Mouse (Mus musculus): ENCODE data around the gene Snrnp48. TPM values are rescaled to one million over a fixed set of nuclear protein-coding genes. Genes with fewer than 3 reads are reported as not detected.

Gene Snrnp48
- polyA plus RNA-seq, 1 experiment from 2014 or later, result 24.8 TPM

GRCm38 (mm10) chr13:38230177-38230821 is 25.6 kb downstream of the Snrnp48 start:
- 45% methylated on average over 9 of the region's 9 CpGs for WGBS
- Histone ChIP-seq H3K36me3 (ENCODE audit: control insufficient read depth, insufficient read depth, low read length) (peaks cover 35% of the 10 kb centered on the region), H3K4me3 (ENCODE audit: control insufficient read depth in 1 of 2, insufficient read depth in 1 of 2, low read depth in 1 of 2, low read length in 2 of 2) (no peak overlapping the region), H3K27ac (replicated peaks in 1 of 2; ENCODE audit: control insufficient read depth in 1 of 2, insufficient read depth in 1 of 2, low read depth in 2 of 2, low read length in 2 of 2) (no peak overlapping the region; a peak in 1 of 4 replicates), H3K4me2 (ENCODE audit: low read length) (no peak overlapping the region), H3K9ac (ENCODE audit: low read length) (no peak overlapping the region), H3K27me3 (ENCODE audit: control insufficient read depth, insufficient read depth, low read length) (no peaks in the 10 kb centered on the region), H3K4me1 (ENCODE audit: control insufficient read depth in 2 of 2, insufficient read depth in 2 of 2, low read length in 2 of 2) (no peaks in the 10 kb centered on the region), H3K9me3 (ENCODE audit: control insufficient read depth, low read length) (no peaks in the 10 kb centered on the region)
- ATAC-seq (ENCODE audit: insufficient number of reproducible peaks, insufficient read depth, low FRiP score, low read depth), result no peak

- no peaks in the 10 kb centered on the region for H3K4me1 ChIP-seq (ENCODE audit: control insufficient read depth in 2 of 2, insufficient read depth in 2 of 2, low read length in 2 of 2)
- ATAC-seq (ENCODE audit: insufficient number of reproducible peaks, insufficient read depth, low FRiP score, low read depth), result no peak
- H3K9ac ChIP-seq (ENCODE audit: low read length), result no peak overlapping the region
- H3K36me3 ChIP-seq (ENCODE audit: control insufficient read depth, insufficient read depth, low read length), result peaks cover 19% of the 10 kb centered on the region
- H3K27ac ChIP-seq (replicated peaks in 1 of 2; ENCODE audit: control insufficient read depth in 1 of 2, insufficient read depth in 1 of 2, low read depth in 2 of 2, low read length in 2 of 2), result no peak overlapping the region
- no peak overlapping the region for H3K4me3 ChIP-seq (ENCODE audit: control insufficient read depth in 1 of 2, insufficient read depth in 1 of 2, low read depth in 1 of 2, low read length in 2 of 2)
- H3K4me2 ChIP-seq (ENCODE audit: low read length), result no peak overlapping the region
- WGBS, result 84% methylated on average over 4 of the region's 4 CpGs
- 0 out of 2 replicates have a peak, but pooled peaks cover 4% of the 10 kb centered on the region for H3K9me3 ChIP-seq (ENCODE audit: control insufficient read depth, low read length)
- no peaks in the 10 kb centered on the region for H3K27me3 ChIP-seq (ENCODE audit: control insufficient read depth, insufficient read depth, low read length)
These were observed 27.7 kb downstream of the Snrnp48 start for GRCm38 (mm10) chr13:38232411-38232810.

- Histone ChIP-seq H3K4me3 (ENCODE audit: control insufficient read depth in 1 of 2, insufficient read depth in 1 of 2, low read depth in 1 of 2, low read length in 2 of 2) (no peak overlapping the region), H3K9ac (ENCODE audit: low read length) (no peak overlapping the region), H3K4me2 (ENCODE audit: low read length) (no peak overlapping the region), H3K27me3 (ENCODE audit: control insufficient read depth, insufficient read depth, low read length) (no peaks in the 10 kb centered on the region), H3K9me3 (ENCODE audit: control insufficient read depth, low read length) (0 out of 2 replicates have a peak, but pooled peaks cover 4% of the 10 kb centered on the region), H3K4me1 (ENCODE audit: control insufficient read depth in 2 of 2, insufficient read depth in 2 of 2, low read length in 2 of 2) (no peaks in the 10 kb centered on the region), H3K36me3 (ENCODE audit: control insufficient read depth, insufficient read depth, low read length) (peaks cover 13% of the 10 kb centered on the region), H3K27ac (replicated peaks in 1 of 2; ENCODE audit: control insufficient read depth in 1 of 2, insufficient read depth in 1 of 2, low read depth in 2 of 2, low read length in 2 of 2) (no peak overlapping the region)
- ATAC-seq (ENCODE audit: insufficient number of reproducible peaks, insufficient read depth, low FRiP score, low read depth), result no peak
- WGBS, result 68% methylated on average over 3 of the region's 3 CpGs
These were observed 28.3 kb downstream of the Snrnp48 start for GRCm38 (mm10) chr13:38232856-38233625.

GRCm38 (mm10) chr13:38234651-38235050 is 29.9 kb downstream of the Snrnp48 start:
- H3K9me3 ChIP-seq (ENCODE audit: control insufficient read depth, low read length), result 0 out of 2 replicates have a peak, but pooled peaks cover 4% of the 10 kb centered on the region
- H3K4me1 ChIP-seq (ENCODE audit: control insufficient read depth in 2 of 2, insufficient read depth in 2 of 2, low read length in 2 of 2), result no peaks in the 10 kb centered on the region
- H3K4me3 ChIP-seq (ENCODE audit: control insufficient read depth in 1 of 2, insufficient read depth in 1 of 2, low read depth in 1 of 2, low read length in 2 of 2), result no peak overlapping the region
- H3K36me3 ChIP-seq (ENCODE audit: control insufficient read depth, insufficient read depth, low read length), result no peaks in the 10 kb centered on the region
- WGBS, result 73% methylated on average over 5 of the region's 5 CpGs
- no peak overlapping the region for H3K4me2 ChIP-seq (ENCODE audit: low read length)
- no peak overlapping the region for H3K9ac ChIP-seq (ENCODE audit: low read length)
- no peak for ATAC-seq (ENCODE audit: insufficient number of reproducible peaks, insufficient read depth, low FRiP score, low read depth)
- no peaks in the 10 kb centered on the region for H3K27me3 ChIP-seq (ENCODE audit: control insufficient read depth, insufficient read depth, low read length)
- H3K27ac ChIP-seq (replicated peaks in 1 of 2; ENCODE audit: control insufficient read depth in 1 of 2, insufficient read depth in 1 of 2, low read depth in 2 of 2, low read length in 2 of 2), result no peak overlapping the region

GRCm38 (mm10) chr13:38235370-38235769 is 30.6 kb downstream of the Snrnp48 start:
- no peak overlapping the region for H3K9ac ChIP-seq (ENCODE audit: low read length)
- H3K4me1 ChIP-seq (ENCODE audit: control insufficient read depth in 2 of 2, insufficient read depth in 2 of 2, low read length in 2 of 2), result no peaks in the 10 kb centered on the region
- H3K4me2 ChIP-seq (ENCODE audit: low read length), result no peak overlapping the region
- no peaks in the 10 kb centered on the region for H3K36me3 ChIP-seq (ENCODE audit: control insufficient read depth, insufficient read depth, low read length)
- H3K4me3 ChIP-seq (ENCODE audit: control insufficient read depth in 1 of 2, insufficient read depth in 1 of 2, low read depth in 1 of 2, low read length in 2 of 2), result no peak overlapping the region
- no peaks in the 10 kb centered on the region for H3K27me3 ChIP-seq (ENCODE audit: control insufficient read depth, insufficient read depth, low read length)
- no peak overlapping the region for H3K27ac ChIP-seq (replicated peaks in 1 of 2; ENCODE audit: control insufficient read depth in 1 of 2, insufficient read depth in 1 of 2, low read depth in 2 of 2, low read length in 2 of 2)
- WGBS, result 66% methylated on average over 3 of the region's 3 CpGs
- 0 out of 2 replicates have a peak, but pooled peaks cover 4% of the 10 kb centered on the region for H3K9me3 ChIP-seq (ENCODE audit: control insufficient read depth, low read length)
- no peak for ATAC-seq (ENCODE audit: insufficient number of reproducible peaks, insufficient read depth, low FRiP score, low read depth)

GRCm38 (mm10) chr13:38248151-38248550 is 43.4 kb downstream of the Snrnp48 start:
- Histone ChIP-seq H3K36me3 (ENCODE audit: control insufficient read depth, insufficient read depth, low read length) (no peaks in the 10 kb centered on the region), H3K4me3 (ENCODE audit: control insufficient read depth in 1 of 2, insufficient read depth in 1 of 2, low read depth in 1 of 2, low read length in 2 of 2) (no peak overlapping the region), H3K9ac (ENCODE audit: low read length) (no peak overlapping the region), H3K4me2 (ENCODE audit: low read length) (no peak overlapping the region), H3K9me3 (ENCODE audit: control insufficient read depth, low read length) (no peaks in the 10 kb centered on the region), H3K27ac (replicated peaks in 1 of 2; ENCODE audit: control insufficient read depth in 1 of 2, insufficient read depth in 1 of 2, low read depth in 2 of 2, low read length in 2 of 2) (no peak overlapping the region), H3K4me1 (ENCODE audit: control insufficient read depth in 2 of 2, insufficient read depth in 2 of 2, low read length in 2 of 2) (peaks cover 9 to 10% of the 10 kb centered on the region in 2 experiments; a peak in 3 of 4 replicates), H3K27me3 (ENCODE audit: control insufficient read depth, insufficient read depth, low read length) (no peaks in the 10 kb centered on the region)
- WGBS, result 85% methylated on average over 5 of the region's 5 CpGs
- ATAC-seq (ENCODE audit: insufficient number of reproducible peaks, insufficient read depth, low FRiP score, low read depth), result no peak

- H3K4me1 ChIP-seq (ENCODE audit: control insufficient read depth in 2 of 2, insufficient read depth in 2 of 2, low read length in 2 of 2), result peaks cover 16 to 22% of the 10 kb centered on the region in 2 experiments
- 29% methylated on average over 3 of the region's 3 CpGs for WGBS
- H3K27ac ChIP-seq (replicated peaks in 1 of 2; ENCODE audit: control insufficient read depth in 1 of 2, insufficient read depth in 1 of 2, low read depth in 2 of 2, low read length in 2 of 2), result no peak overlapping the region
- no peaks in the 10 kb centered on the region for H3K36me3 ChIP-seq (ENCODE audit: control insufficient read depth, insufficient read depth, low read length)
- ATAC-seq (ENCODE audit: insufficient number of reproducible peaks, insufficient read depth, low FRiP score, low read depth), result no peak
- no peaks in the 10 kb centered on the region for H3K27me3 ChIP-seq (ENCODE audit: control insufficient read depth, insufficient read depth, low read length)
- H3K9me3 ChIP-seq (ENCODE audit: control insufficient read depth, low read length), result no peaks in the 10 kb centered on the region
- H3K9ac ChIP-seq (ENCODE audit: low read length), result no peak overlapping the region
- peak overlapping the region; percentile 35 for H3K4me2 ChIP-seq (ENCODE audit: low read length)
- no peak overlapping the region for H3K4me3 ChIP-seq (ENCODE audit: control insufficient read depth in 1 of 2, insufficient read depth in 1 of 2, low read depth in 1 of 2, low read length in 2 of 2)
These were observed 46.5 kb downstream of the Snrnp48 start for GRCm38 (mm10) chr13:38251226-38251625.
